Mouse (Mus musculus): Measurements from ENCODE around the gene Mylk3. TPM values are rescaled to one million over a fixed set of nuclear protein-coding genes. Genes with fewer than 3 reads are reported as not detected.

Gene Mylk3
- total RNA-seq, 2 experiments from 2014 or later, result 4.1 to 4.9 TPM

- no peak for DNase-seq (ENCODE audit: low spot score in 2 of 2)
These were observed 19.3 kb upstream of the Mylk3 start for GRCm38 (mm10) chr8:85405418-85405817.

GRCm38 (mm10) chr8:85398548-85398947, 12.4 kb upstream of the Mylk3 start:
- no peak overlapping the region for H3K27ac ChIP-seq
- peak; percentile 59 for TF ChIP-seq CTCF (conservative IDR thresholded peaks at IDR 0.05)
- no peak overlapping the region for H3K4me3 ChIP-seq
- no peak for DNase-seq (ENCODE audit: low spot score in 2 of 2)

More at GRCm38 (mm10) chr8:85405418-85405817, 19.3 kb upstream of the Mylk3 start:
- no peak overlapping the region for H3K27ac ChIP-seq
- H3K4me3 ChIP-seq, result no peak overlapping the region
- no peak for TF ChIP-seq CTCF (conservative IDR thresholded peaks at IDR 0.05)

GRCm38 (mm10) chr8:85397508-85397907, 11.4 kb upstream of the Mylk3 start:
- DNase-seq (ENCODE audit: low spot score in 2 of 2), result peak in 1 of 2 experiments; percentile 62
- H3K27ac ChIP-seq, result no peak overlapping the region
- no peak overlapping the region for H3K4me3 ChIP-seq
- peak; percentile 91 for TF ChIP-seq CTCF (conservative IDR thresholded peaks at IDR 0.05)

- no peak for DNase-seq (ENCODE audit: low spot score in 2 of 2)
- Histone ChIP-seq H3K4me3 (no peak overlapping the region), H3K27ac (no peak overlapping the region)
- TF ChIP-seq CTCF (conservative IDR thresholded peaks at IDR 0.05), result no peak
These were observed 10.4 kb upstream of the Mylk3 start for GRCm38 (mm10) chr8:85396432-85397079.

GRCm38 (mm10) chr8:85395681-85396431, 9.7 kb upstream of the Mylk3 start:
- Histone ChIP-seq H3K4me3 (no peak overlapping the region), H3K27ac (no peak overlapping the region)
- no peak for TF ChIP-seq CTCF (conservative IDR thresholded peaks at IDR 0.05)
- no peak for DNase-seq (ENCODE audit: low spot score in 2 of 2)

GRCm38 (mm10) chr8:85395017-85395416, 8.9 kb upstream of the Mylk3 start:
- no peak for TF ChIP-seq CTCF (conservative IDR thresholded peaks at IDR 0.05)

GRCm38 (mm10) chr8:85393199-85393598, 7.1 kb upstream of the Mylk3 start:
- no peak overlapping the region for H3K4me3 ChIP-seq
- no peak for DNase-seq (ENCODE audit: low spot score in 2 of 2)
- H3K27ac ChIP-seq, result no peak overlapping the region
- no peak for TF ChIP-seq CTCF (conservative IDR thresholded peaks at IDR 0.05)

More at GRCm38 (mm10) chr8:85395017-85395416, 8.9 kb upstream of the Mylk3 start:
- DNase-seq (ENCODE audit: low spot score in 2 of 2), result no peak
- Histone ChIP-seq H3K27ac (no peak overlapping the region), H3K4me3 (no peak overlapping the region)

GRCm38 (mm10) chr8:85391438-85391837, 5.3 kb upstream of the Mylk3 start:
- TF ChIP-seq CTCF (conservative IDR thresholded peaks at IDR 0.05), result no peak
- Histone ChIP-seq H3K4me3 (no peak overlapping the region), H3K27ac (no peak overlapping the region)
- DNase-seq (ENCODE audit: low spot score in 2 of 2), result no peak

GRCm38 (mm10) chr8:85381926-85382325, 4.2 kb downstream of the Mylk3 start:
- peak in 1 of 2 experiments; percentile 28 for DNase-seq (ENCODE audit: low spot score in 2 of 2)
- H3K4me3 ChIP-seq, result no peak overlapping the region
- no peak for TF ChIP-seq CTCF (conservative IDR thresholded peaks at IDR 0.05)
- H3K27ac ChIP-seq, result peak overlapping the region; percentile 80

- TF ChIP-seq CTCF (conservative IDR thresholded peaks at IDR 0.05), result no peak
- Histone ChIP-seq H3K4me3 (no peak overlapping the region), H3K27ac (peak overlapping the region; percentile 80)
- DNase-seq (ENCODE audit: low spot score in 2 of 2), result no peak
These were observed 5.3 kb downstream of the Mylk3 start for GRCm38 (mm10) chr8:85380824-85381209.

GRCm38 (mm10) chr8:85380123-85380823, 5.9 kb downstream of the Mylk3 start:
- DNase-seq (ENCODE audit: low spot score in 2 of 2), result no peak
- H3K4me3 ChIP-seq, result no peak overlapping the region
- H3K27ac ChIP-seq, result peak overlapping the region; percentile 80
- TF ChIP-seq CTCF (conservative IDR thresholded peaks at IDR 0.05), result no peak

GRCm38 (mm10) chr8:85379142-85379781, 6.9 kb downstream of the Mylk3 start:
- TF ChIP-seq CTCF (conservative IDR thresholded peaks at IDR 0.05), result no peak
- peak; percentile 33 to 35 for DNase-seq (ENCODE audit: low spot score in 2 of 2)
- Histone ChIP-seq H3K27ac (0 out of 2 replicates have a peak overlapping the region, but pooled peaks have one; percentile 48), H3K4me3 (no peak overlapping the region)

GRCm38 (mm10) chr8:85376516-85376915, 9.6 kb downstream of the Mylk3 start:
- no peak for DNase-seq (ENCODE audit: low spot score in 2 of 2)
- no peak overlapping the region for H3K27ac ChIP-seq
- no peak overlapping the region for H3K4me3 ChIP-seq

More at GRCm38 (mm10) chr8:85376516-85376915, 9.6 kb downstream of the Mylk3 start:
- TF ChIP-seq CTCF (conservative IDR thresholded peaks at IDR 0.05), result no peak

All from layer of hippocampus, adult 2 months (tissue).